Mouse (Mus musculus) C2C12 (cell line): ENCODE data around the gene 1700003F12Rik. TPM values are rescaled to one million over a fixed set of nuclear protein-coding genes. Genes with fewer than 3 reads are reported as not detected.

Experiments
- H3K27me3 ChIP-seq: one replicate; pipeline ENCODE4 v1.6.1; 2011; ENCODE audit not compliant: control insufficient read depth, insufficient read depth, insufficient read length
- H3K36me3 ChIP-seq: one replicate; pipeline ENCODE4 v1.6.1; 2011; ENCODE audit not compliant: control insufficient read depth, insufficient read depth
- H3K4me3 ChIP-seq: one replicate; pipeline ENCODE4 v1.5.1; 2011; ENCODE audit warnings: mild to moderate bottlenecking, control low read depth; ENCODE audit not compliant: poor library complexity, insufficient read depth, severe bottlenecking
- H3K79me2 ChIP-seq: one replicate; pipeline ENCODE4 v1.6.1; 2011; ENCODE audit not compliant: control insufficient read depth, insufficient read depth
- H3K79me3 ChIP-seq: one replicate; pipeline ENCODE4 v1.6.1; 2011; ENCODE audit warnings: low read depth, control low read depth
- H3ac ChIP-seq: one replicate; pipeline ENCODE3; 2011; ENCODE audit warnings: low read depth; ENCODE audit not compliant: control insufficient read depth, insufficient read length
- CEBPB ChIP-seq: IDR thresholded peaks from one replicate; pipeline ENCODE4 v1.6.1; 2011; ENCODE audit warnings: low read depth, mild to moderate bottlenecking, control low read depth, moderate library complexity
- CTCF ChIP-seq: IDR thresholded peaks from one replicate; pipeline ENCODE4 v1.5.1; 2011; ENCODE audit not compliant: control insufficient read depth, insufficient read depth, insufficient read length
- FOSL1 ChIP-seq: IDR thresholded peaks from one replicate; pipeline ENCODE4 v1.8.0; 2011; ENCODE audit warnings: mild to moderate bottlenecking, low read length; ENCODE audit not compliant: poor library complexity, insufficient read depth, severe bottlenecking
- MAX ChIP-seq: IDR thresholded peaks from one replicate; pipeline ENCODE4 v1.6.1; 2011; ENCODE audit warnings: mild to moderate bottlenecking, control low read depth
- MYOD1 ChIP-seq: IDR thresholded peaks from one replicate; pipeline ENCODE4 v1.6.1; 2011; ENCODE audit warnings: low read depth; ENCODE audit not compliant: control insufficient read depth, insufficient read length
- MYOG ChIP-seq: IDR thresholded peaks from one replicate; pipeline ENCODE4 v1.6.1; 2011; ENCODE audit not compliant: control insufficient read depth, insufficient read length; ENCODE audit errors: extremely low read depth
- USF1 ChIP-seq: IDR thresholded peaks from one replicate; pipeline ENCODE4 v1.6.1; 2011; ENCODE audit warnings: low read depth, mild to moderate bottlenecking, control low read depth, moderate library complexity
- polyA plus RNA-seq: library from polyadenylated mRNA; unstranded; fragments of >200 nt; fragmentation: generic; extraction: Trizol; gene quantifications from one replicate; pipeline ENCODE4 v1.2.1, GENCODE M21; 2012; ENCODE audit warnings: missing spikeins

The 1700003F12Rik gene
- polyA plus RNA-seq, 1 experiment: 6.8 TPM

- H3K4me3 ChIP-seq: peak overlapping the region; percentile 50
- H3K36me3 ChIP-seq: no peaks in the 10 kb centered on the region
- peak; percentile 93 for TF ChIP-seq USF1
- TF ChIP-seq MAX: no peak
- H3K79me3 ChIP-seq: peaks cover 19% of the 10 kb centered on the region
- peak overlapping the region; percentile 90 for H3ac ChIP-seq
- peaks cover 48% of the 10 kb centered on the region for H3K79me2 ChIP-seq
- no peaks in the 10 kb centered on the region for H3K27me3 ChIP-seq
These were observed 22.3 kb downstream of the 1700003F12Rik start for GRCm38 (mm10) chr2:154569071-154569748.

GRCm38 (mm10) chr2:154569836-154570286, 23.0 kb downstream of the 1700003F12Rik start, which contains the start of gene E2f1:
TSS of gene E2f1 (minus strand) at chr2:154569892.
- H3K27me3 ChIP-seq: no peaks in the 10 kb centered on the region
- peak within 1 kb of the TSS; percentile 90 for H3ac ChIP-seq
- no peaks in the 10 kb centered on the region for H3K36me3 ChIP-seq
- TF ChIP-seq FOSL1 (no peak), MYOG (no peak), MYOD1 (no peak), CTCF (no peak), MAX (peak; percentile 65), CEBPB (no peak), USF1 (peak; percentile 50)
- H3K4me3 ChIP-seq: peak within 1 kb of the TSS; percentile 50
- peaks cover 44% of the 10 kb centered on the region for H3K79me2 ChIP-seq
- peaks cover 19% of the 10 kb centered on the region for H3K79me3 ChIP-seq

- Histone ChIP-seq H3K79me2 (peaks cover 36% of the 10 kb centered on the region), H3K36me3 (no peaks in the 10 kb centered on the region), H3K79me3 (peaks cover 19% of the 10 kb centered on the region), H3ac (no peak overlapping the region), H3K27me3 (no peaks in the 10 kb centered on the region), H3K4me3 (peak overlapping the region; percentile 18)
- TF ChIP-seq FOSL1 (no peak), MYOD1 (no peak)
These were observed 23.8 kb downstream of the 1700003F12Rik start for GRCm38 (mm10) chr2:154570666-154571065.

DNA sequence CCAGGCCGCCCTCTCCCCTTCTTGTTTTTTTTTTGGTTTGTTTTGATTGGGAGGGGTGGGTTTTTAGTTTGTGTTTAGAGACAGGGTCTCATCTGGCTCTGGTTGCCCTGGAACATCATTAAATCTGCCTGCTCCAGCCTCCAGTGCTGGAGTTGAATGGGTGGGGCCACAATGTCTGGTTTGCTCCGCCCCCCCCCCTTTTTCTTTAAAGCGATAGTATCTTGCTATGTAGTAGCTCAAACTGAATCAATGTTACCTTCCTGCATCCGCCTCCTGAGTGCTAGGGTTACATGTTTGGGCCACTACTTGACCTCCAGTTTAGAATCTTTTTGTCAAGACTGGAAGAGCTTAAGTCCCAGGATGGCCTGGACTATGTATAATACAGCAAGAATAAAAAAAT, 24.4 kb downstream of the 1700003F12Rik start:
- H3K79me2 ChIP-seq: peaks cover 30% of the 10 kb centered on the region

GRCm38 (mm10) chr2:154571976-154572375, 25.1 kb downstream of the 1700003F12Rik start:
- no peak for TF ChIP-seq MYOG
- no peak for TF ChIP-seq CTCF
- no peak for TF ChIP-seq FOSL1
- no peak for TF ChIP-seq MYOD1
- TF ChIP-seq USF1: no peak
- no peak for TF ChIP-seq CEBPB
- no peak for TF ChIP-seq MAX
- Histone ChIP-seq H3ac (no peak overlapping the region), H3K79me2 (peaks cover 23% of the 10 kb centered on the region), H3K36me3 (no peaks in the 10 kb centered on the region), H3K79me3 (peaks cover 17% of the 10 kb centered on the region), H3K4me3 (no peak overlapping the region), H3K27me3 (no peaks in the 10 kb centered on the region)

More for the DNA sequence above, 24.4 kb downstream of the 1700003F12Rik start:
- Histone ChIP-seq H3K27me3 (no peaks in the 10 kb centered on the region), H3K36me3 (no peaks in the 10 kb centered on the region), H3K4me3 (no peak overlapping the region), H3ac (no peak overlapping the region), H3K79me3 (peaks cover 18% of the 10 kb centered on the region)
- no peak for TF ChIP-seq MYOG
- no peak for TF ChIP-seq CTCF
- no peak for TF ChIP-seq CEBPB
- TF ChIP-seq FOSL1: no peak
- TF ChIP-seq MYOD1: no peak
- TF ChIP-seq MAX: no peak
- no peak for TF ChIP-seq USF1

- Histone ChIP-seq H3K4me3 (no peak overlapping the region), H3K79me3 (peaks cover 9% of the 10 kb centered on the region), H3K36me3 (no peaks in the 10 kb centered on the region), H3ac (no peak overlapping the region), H3K79me2 (peaks cover 13% of the 10 kb centered on the region), H3K27me3 (no peaks in the 10 kb centered on the region)
- TF ChIP-seq FOSL1 (no peak), MYOG (no peak), USF1 (no peak), MAX (no peak), MYOD1 (no peak), CEBPB (no peak), CTCF (no peak)
These were observed 26.1 kb downstream of the 1700003F12Rik start for GRCm38 (mm10) chr2:154572996-154573395.
